Mouse (Mus musculus): ENCODE data around the gene Nrxn3. TPM values are rescaled to one million over a fixed set of nuclear protein-coding genes. Genes with fewer than 3 reads are reported as not detected.

Nrxn3 gene
- polyA plus RNA-seq, 1 experiment = 104 TPM

DNA sequence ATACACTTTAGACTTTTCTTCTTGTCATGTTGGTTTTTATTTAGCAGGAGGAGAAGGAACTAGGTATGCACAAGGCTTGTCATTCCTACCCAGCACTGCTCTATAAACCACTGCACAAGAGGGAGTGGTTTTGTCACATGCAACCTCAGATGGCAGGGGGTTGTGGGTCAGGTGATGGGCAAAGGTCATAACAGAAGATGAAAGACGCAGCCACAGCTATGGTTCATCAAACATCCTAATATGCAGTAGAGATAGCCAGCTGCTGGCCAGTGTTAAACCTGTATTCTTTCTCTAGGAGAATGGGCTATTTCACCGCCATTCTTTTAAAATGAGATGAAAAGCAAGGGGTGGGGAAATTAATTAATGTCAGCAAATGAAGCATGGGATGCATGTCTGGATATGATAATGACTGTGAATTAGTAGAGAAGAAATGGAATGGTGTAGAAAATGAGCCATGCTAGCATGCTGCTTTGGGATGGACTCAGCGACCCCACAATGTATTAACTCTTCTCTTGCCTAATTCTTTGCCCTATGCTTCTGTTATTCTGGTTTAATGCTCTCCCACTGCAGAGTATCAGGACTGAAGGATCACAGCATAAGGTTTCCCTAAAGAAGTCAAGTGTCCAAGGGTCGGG, 313.4 kb downstream of the Nrxn3 start:
- no peak for DNase-seq (ENCODE audit: extremely low spot score in 1 of 2, low spot score in 1 of 2)

DNA sequence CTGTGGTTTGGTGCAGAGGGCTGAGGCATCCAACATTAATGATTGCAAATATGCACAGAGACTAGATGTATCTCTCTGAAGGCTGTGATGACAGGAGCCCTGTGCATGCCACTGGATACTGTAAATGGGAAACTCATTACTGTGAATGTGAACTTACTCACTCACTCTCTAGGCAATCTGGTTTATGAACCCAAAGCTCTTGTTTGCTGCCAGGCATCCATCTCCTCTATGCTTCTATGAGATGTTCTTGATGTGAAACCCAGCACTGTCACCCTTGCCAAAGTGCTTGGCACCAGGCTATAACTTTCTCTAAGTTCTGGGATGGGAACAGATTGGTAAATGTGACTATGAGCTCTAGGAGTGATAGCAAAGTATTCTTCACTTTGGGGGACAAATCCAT, 317.5 kb downstream of the Nrxn3 start:
- no peak for DNase-seq (ENCODE audit: extremely low spot score in 1 of 2, low spot score in 1 of 2)

DNA sequence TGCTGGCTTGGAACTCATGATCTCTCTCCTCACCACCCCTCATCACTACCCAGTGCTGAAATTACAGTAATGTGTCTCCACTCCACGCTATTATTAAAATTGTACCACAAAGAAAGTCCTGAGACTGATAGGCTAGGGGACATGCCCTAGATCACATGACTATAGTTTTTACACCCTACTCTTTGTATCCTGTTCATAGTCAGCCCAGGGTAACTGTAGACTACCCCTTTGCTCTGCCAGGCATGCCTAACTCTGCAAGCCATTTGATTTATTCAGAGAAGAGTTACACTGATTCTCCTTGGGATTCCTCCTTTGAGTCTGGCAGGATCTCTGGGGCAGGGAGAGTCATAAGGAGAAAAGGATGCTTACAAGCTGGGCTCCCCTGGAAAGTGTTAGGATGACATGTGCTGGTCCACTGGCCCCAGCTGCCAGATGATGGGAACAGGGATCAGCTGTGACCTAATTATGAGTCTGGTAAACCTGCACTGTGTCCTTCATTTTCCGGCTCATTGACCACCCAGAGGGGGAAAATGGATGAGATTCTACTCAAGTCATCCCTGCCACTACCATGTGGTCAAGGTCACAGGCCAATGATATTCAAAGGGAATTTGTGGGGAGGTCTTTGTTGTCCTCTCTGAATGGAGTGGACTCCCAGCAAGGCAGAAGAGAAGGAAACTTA, 318.9 kb downstream of the Nrxn3 start:
- DNase-seq (ENCODE audit: extremely low spot score in 1 of 2, low spot score in 1 of 2) = no peak

DNA sequence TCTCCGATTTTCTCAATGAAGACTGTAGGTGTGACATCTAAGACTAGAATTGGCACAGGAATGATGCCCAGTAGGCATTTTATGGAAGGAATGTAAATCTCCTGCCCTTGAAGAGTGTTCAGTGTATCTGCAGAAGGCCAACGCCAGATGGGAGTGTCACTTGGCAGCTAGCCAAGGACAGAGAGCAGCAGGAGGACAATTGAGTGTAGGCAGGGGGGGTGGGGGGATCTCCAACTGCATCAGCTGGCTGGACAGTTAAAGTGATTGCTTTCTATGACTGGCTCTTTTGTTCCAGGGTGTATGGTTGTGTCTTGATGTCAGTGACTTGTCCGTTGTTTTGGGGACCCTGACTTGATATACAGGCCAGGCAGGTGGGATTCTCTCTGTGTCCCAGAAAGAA, 326.6 kb downstream of the Nrxn3 start:
- DNase-seq (ENCODE audit: extremely low spot score in 1 of 2, low spot score in 1 of 2) = no peak

DNA sequence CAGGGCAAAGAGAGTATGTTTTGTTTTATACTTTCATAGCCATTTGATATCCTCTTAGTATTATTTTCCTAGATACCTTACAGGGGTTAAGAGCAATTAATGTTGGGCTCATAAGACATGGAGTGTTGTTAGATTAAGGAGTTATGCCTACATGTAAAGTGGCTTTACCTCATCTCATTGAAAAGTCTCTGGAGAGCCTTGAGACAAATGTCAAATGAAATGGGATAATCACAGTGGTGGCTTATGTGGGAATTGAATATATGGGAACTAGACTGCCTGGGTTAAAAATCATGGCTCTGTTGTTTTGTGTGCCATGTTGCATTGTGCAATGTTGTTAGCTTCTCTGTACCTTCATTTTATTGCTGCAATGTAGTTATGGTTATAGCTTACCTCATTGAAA, 327.0 kb downstream of the Nrxn3 start:
- no peak for DNase-seq (ENCODE audit: extremely low spot score in 1 of 2, low spot score in 1 of 2)

DNA sequence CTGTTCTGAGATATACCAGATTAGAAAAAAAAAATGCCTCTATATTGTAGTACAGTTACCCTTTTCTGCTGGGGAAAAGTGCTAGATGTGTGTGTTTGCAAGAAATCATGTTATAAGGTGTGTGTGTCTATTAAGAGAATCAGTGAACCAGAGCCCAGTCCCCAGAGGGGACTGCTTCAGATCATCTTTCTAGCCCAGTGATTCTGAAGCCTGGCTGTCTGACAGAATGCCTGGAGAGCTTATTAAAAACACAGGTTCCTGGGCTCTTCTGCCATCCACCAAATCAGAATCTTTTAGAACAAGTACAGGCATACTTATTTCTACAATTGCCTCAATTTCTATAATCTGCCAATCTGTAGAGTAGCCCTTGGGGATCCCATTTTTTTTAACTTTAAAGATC, 349.8 kb downstream of the Nrxn3 start:
- no peak for DNase-seq (ENCODE audit: extremely low spot score in 1 of 2, low spot score in 1 of 2)

DNA sequence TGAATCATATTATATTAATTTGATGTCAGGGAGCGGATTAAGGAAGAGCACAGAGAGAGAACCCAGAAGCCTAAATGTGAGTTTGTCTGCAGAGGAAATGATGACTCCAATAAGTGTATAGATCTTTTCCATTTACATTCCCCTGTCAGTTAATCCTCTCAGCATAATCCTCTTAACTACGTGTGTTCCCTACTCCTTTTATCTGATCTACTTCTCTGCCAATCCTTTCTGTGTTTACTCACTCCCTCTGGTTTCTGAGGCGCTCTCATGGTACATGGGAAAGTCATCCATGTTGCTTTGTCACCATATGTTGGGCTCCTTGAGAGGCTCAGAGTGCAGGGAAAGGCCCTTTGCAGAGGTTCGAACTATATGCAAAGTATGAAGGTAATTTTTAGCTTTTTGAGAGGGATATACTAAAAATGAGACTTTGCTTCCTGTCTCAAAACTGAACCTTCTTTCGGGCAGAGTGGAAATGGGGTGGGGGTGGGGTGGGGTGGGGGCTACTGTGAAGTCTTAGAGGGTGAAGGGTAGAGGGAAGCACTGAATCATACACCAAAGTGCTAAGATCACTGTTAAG, 350.6 kb downstream of the Nrxn3 start:
- DNase-seq (ENCODE audit: extremely low spot score in 1 of 2, low spot score in 1 of 2) = no peak

DNA sequence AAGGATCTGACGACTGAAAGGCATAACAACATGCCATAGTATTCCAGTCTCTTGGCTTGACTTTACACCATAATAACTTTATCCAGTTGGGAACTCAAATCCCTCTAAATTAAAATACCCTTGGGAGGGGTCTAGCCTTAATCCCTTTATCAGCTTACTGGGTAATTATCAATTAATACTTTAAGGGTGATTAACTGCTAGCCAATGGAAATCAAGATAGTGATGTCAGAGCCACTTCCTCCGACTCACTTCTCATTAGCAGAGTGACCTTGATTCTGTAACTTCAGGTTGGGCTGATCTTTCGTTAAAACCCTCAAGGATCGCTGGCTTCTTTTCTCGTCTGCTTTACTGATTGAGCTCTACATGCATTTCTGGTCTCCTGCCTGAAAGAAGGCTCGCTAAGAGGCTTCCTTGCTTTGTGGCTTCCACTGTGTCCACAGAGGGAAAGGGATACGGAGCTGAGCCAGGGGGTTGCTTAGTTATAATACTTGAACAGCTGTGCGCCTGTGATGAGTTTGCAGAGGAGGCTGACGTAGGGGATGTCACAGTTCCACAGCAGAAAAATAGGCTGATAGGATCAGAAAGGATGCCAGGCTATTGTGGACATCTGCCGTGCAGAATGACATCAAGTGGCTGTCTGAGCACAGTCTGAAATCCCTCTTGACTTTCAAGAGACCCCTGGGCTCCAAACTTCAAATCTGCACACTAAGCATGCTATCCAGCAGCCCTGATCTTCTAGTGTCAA, 352.0 kb downstream of the Nrxn3 start:
- peak; percentile 41 to 69 for DNase-seq (ENCODE audit: extremely low spot score in 1 of 2, low spot score in 1 of 2)

DNA sequence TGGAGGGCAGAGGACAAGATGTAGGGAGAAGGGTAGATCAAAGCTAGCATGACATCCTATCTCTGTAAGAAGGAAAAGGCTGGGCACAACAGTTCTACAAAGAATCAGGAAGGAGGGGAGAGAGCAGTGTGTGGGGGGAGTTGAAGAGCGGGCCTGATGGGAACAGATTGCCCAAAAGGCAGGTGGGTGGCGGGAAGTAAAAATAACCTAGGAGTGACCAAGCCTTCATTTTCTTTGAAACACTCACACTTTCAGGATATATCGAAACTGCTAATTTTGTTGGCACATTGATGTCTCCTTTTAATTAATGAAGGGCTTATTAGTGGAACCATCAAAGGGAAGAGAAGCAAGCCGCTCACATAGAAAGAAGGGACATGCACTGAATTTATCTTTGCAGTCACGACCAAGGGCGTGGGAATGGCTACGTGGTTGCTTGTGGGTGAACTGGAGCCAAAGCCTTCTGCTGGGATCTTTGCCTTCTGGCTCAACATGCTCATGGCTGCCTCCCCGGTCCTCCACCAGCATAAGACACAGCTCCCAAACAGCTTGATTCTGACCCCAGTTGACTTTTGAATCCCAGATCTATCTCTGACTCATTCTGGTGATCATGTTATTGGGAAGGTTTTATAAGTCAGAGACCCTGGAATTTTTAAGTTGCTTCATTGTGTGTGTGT, 371.3 kb downstream of the Nrxn3 start:
- DNase-seq (ENCODE audit: extremely low spot score in 1 of 2, low spot score in 1 of 2) = peak; percentile 64 to 75

DNA sequence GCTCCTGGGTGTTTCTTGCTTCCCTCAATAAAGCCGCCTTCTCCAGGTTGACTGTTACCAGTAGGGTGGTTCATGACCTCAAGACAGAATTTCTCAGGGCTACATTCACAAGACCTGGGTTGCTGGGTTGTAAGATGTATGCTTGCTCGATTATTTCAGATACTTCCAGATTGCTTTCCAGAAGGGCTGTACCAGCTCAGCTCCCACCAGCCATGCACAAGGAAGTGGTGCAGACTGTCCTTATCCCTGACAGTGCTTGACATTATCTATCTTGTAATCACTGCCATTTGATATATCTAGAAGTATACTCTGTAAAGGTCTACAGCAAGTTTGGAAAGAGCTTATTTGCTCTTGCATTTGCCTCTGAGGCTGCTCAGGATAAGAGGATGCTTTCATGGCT, 374.9 kb downstream of the Nrxn3 start:
- no peak for DNase-seq (ENCODE audit: extremely low spot score in 1 of 2, low spot score in 1 of 2)

DNA sequence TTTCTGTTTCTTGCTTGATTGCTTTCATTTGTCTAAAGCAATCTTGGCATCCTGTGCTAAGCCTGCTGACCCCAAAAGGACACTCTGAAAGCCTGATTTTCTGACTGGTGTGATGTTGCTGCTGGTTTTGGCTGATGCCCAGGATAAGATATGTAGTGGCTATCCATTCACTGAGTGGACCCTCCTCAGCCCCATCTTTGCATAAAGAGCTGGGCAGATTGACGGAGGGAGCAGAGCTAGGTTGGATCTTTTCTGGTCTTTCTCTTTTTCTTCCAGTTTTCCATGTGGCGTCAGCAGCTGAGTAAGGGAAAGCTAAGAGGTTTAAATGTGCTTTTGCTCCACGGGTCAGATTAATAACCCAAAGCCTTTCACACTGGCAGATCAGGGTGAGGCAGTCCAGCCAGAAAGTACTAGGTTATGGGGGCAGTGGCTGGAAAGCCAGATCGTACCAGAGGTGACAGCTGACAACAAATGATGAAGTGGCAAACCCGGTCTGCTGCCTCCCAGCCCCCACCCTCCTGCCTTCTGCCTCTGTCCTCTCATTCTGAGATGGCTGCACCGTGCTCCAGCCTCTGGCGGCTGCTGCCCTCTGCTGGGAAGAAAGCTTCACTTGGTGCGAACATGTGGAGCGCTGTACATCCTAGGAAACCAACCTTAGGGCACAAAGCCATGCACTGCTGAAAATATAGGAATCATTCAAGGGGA, 383.5 kb downstream of the Nrxn3 start:
- peak; percentile 54 to 92 for DNase-seq (ENCODE audit: extremely low spot score in 1 of 2, low spot score in 1 of 2)

DNA sequence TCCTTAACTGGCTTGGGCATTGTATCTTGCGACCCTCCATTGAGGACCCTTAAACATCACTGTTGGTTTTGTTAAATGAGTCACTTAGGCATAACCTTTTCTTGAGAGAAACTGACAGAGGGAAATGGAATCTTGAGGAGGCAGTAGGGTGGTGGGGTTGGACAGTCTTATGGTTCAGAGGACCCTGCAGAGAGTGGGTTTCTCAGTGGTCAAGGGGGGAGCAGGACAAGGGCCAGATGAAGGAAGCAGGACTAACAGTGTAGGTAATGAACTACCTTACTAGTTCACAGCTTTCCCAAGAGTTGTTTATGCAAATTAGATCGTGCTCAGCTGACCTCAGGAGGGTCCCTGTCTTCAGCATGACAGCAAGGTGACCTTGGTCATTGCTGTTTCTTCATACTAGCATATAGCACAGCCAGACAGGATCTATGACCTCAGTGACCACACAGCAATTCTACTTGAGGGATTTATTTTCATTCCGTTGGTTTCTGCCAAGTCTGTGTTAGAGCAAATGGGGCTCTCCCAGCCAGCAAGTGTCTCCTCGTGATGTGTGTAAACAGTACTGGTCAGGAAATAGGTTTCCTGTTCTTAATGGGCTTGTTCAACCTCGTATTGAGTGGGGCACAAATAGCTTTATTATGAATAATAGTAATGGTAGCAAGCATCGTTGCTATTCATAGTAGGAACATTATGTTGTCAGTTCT, 384.4 kb downstream of the Nrxn3 start:
- no peak for DNase-seq (ENCODE audit: extremely low spot score in 1 of 2, low spot score in 1 of 2)

DNA sequence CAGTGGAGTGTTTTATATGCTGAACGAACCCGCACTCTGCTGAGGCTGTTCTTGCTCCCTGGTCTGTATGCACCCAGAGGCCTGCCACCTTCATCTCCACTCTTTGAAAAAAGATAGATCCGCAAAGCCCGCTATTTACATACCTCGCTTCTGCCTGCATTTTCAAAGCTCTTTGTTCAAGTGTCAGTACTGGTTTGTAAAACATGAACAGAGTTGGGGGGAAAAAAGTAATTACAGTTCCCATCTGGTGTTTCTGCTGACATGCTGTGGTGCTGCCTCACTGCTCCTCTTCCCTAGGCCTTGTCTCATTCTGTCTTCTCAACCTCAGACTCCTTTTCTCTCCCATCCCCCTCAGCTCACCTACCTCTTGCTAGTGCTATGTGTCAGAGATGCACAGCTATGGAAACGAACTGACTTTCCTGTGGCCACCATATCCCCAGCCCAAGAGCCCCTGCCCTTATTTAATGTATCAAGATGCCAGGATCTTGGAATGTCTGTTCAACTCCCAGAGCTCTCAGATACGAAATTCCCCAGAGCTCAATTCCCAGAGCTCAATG, 387.2 kb downstream of the Nrxn3 start:
- no peak for DNase-seq (ENCODE audit: extremely low spot score in 1 of 2, low spot score in 1 of 2)

DNA sequence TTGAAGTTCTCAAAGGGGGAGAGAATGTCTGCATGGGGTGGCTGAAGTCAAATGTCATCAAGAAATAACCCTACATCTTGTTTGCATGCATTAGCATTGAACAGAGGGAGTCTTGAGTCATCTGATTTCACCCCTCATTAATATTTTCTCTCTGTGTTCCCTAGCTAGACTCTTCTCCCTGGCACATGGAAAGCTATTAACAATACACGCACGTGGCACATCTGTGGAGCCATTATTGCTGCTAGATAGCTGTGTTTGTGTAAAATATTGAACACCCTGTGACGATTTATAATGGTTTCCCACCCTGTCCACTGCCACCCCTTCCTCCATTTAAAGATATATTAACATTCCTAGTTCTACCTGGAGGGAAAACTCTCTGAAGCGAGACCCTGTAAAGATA, 405.9 kb downstream of the Nrxn3 start:
- DNase-seq (ENCODE audit: extremely low spot score in 1 of 2, low spot score in 1 of 2) = no peak

DNA sequence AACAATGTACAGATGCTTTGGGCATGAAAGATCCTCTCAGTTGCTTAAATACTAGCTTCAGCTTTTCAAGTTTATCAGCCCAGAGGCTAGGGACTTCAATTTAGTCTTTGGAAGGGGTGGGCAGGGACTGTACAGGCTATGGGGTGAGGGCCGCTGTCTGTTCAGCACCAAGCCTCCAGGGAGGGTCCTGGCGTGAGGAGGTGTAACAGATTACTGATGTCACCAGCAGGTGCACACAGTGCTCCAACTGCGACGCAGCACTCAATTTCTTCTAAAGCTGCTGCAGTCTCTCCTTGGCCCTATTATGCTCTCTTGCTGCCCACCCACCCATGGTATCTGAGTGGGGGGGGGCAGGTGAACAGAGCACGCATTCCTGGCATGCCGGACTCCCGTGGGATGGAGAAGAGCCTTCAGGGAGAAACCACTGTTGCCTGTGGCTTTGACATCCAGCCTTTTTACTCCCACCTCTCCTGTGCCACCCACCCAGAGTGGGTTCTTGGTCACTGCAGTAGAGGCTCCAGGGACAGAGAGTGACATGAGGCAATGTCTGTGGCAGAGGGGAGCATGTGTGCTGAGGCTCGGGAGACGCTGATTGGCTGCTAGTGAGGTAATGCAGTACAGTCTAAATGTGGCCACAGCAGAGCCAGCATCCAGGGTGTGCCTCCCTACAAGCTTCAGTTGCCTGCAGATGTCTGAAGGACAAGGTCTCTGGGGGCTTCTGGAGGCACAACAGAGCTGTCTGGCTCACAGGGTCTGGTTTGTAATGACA, 406.6 kb downstream of the Nrxn3 start:
- DNase-seq (ENCODE audit: extremely low spot score in 1 of 2, low spot score in 1 of 2) = peak; percentile 75 to 81

DNA sequence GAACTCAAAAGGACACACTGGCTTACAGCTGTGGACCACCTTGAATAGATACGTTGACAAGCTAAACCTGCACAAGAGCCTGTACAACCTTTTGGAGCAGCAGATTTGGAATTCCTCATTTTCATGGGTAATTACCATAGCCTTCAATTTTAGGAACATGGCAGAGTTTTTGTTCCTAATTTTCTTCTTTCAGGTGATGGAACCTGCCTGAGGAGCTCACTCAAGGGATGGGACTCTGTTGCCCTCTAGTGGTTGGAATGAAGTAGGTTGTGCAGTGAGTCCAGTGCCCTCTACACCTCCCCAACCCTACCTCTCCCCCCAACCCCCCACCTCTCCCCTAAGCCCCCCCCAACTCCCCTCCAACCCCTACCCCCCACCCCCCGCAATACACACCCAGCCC, 411.7 kb downstream of the Nrxn3 start:
- peak in 1 of 2 experiments; percentile 72 for DNase-seq (ENCODE audit: extremely low spot score in 1 of 2, low spot score in 1 of 2)

DNA sequence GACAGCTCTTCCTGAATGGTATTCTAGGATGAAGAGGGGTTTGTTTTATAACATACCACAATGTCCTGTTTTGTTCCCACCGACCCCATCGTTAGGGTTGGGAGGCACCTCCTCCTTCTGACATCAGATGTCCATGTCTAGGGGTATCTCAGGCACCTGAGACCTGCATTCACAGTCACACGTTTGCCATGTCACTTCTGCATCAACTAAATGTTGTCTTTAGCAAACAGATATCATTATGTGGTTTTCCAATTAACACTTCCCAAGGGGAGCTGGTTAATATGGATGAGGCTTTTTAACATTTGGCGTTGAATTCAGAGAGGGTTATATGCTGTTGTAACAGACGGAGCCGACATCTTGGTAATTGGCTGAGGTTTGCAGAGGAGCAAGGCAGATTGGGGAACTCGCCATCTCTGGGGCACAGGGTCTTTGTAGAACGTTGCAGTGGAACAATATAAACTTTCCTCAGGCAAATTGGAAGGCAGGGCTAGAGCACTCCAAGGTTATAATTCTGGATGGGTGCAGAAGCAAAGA, 412.2 kb downstream of the Nrxn3 start:
- DNase-seq (ENCODE audit: extremely low spot score in 1 of 2, low spot score in 1 of 2) = no peak

DNA sequence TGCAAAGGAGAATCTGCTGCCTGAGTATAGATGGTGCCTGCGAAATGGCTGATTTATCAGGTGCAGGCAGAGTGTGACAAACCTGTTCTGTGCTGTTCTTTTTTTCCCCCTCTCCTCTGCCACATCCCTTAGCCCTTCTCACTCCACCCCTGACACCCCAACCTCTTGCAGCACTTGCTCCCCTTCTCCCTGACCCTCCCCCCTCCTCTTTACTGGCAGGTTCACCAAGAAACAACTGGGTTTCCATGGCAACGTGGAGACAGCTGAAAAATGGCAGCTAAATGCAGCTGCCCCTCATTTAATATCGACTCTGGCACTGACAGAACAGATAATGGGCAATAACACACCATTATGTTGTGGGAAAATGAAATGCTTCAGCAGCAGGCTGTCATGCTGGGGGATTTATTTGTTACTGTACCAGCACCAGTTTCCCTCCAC, 426.3 kb downstream of the Nrxn3 start:
- no peak for DNase-seq (ENCODE audit: extremely low spot score in 1 of 2, low spot score in 1 of 2)
